Mouse (Mus musculus): ENCODE measurements around the gene Syne3.

Gene Syne3

DNA sequence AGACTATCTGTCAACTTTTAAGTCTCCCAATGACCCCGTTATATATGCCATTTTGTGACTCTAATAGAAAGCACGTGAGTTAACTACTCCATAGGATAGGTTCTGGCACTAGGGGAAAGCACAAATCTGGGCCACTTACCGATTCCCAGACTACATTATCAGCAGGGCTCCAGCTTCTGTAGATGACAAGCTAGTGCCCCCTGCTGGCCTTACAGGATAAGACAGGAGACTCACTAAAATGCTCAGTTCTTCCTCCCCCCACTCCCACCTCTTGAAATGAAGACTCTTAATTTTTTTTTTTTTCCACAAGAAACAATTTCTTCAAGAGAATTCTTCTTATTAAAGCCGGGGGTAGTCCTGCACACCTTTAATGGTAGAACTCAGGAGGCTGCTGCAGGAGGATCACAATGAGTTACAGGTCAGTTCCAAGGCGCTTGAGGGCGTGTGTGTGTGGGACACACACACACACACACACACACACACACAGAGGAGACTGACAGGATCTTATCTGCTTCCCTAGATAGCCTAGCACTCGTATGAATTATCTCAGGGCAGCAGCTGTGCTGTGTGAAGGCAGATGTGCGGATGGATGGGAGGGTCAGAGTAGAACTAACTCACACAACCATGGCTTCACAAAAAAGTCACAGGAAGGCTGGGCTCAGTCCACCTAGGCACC is 15.8 kb upstream of the Syne3 start:
- DNase-seq, result peak; percentile 88

DNA sequence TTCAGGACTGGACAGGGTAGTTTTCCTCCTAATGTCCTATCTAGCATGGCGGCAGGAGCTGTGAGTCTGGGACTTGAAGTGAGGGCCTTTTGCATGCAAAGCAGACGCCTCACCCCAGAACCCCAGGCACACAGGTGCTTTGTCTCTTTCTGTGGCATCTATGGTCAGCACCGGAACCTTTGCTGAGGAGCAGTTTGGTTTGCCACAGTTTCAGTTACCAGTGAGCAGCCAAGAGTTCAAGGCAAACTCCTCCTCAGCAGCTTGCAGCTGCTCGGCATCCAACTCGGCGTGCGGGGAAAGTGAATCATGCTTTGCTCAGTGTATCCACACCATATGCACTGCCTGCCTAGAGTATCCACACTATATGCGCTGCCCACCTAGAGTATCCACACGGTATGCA is 13.2 kb upstream of the Syne3 start:
- peak; percentile 49 for DNase-seq

DNA sequence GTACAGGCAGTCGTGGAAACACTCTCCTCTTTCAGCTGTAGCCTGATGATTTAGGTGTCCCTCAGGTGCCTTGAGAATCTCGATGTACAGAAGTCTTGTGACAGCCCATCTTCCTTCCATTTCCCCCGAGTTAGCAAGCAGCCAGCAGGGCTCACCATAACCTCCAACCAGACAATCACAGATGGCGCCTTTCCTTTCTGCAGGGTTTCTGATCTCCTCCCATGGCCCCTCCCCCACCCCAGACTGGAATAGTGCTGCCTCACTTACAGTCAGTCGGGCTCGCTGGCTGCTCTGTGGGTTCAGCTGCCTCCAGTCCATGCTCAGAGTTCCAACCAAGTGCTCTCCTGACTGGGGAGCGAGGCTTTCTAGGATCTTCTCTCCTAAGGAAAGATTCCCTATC is 12.5 kb upstream of the Syne3 start:
- DNase-seq, result peak; percentile 83

DNA sequence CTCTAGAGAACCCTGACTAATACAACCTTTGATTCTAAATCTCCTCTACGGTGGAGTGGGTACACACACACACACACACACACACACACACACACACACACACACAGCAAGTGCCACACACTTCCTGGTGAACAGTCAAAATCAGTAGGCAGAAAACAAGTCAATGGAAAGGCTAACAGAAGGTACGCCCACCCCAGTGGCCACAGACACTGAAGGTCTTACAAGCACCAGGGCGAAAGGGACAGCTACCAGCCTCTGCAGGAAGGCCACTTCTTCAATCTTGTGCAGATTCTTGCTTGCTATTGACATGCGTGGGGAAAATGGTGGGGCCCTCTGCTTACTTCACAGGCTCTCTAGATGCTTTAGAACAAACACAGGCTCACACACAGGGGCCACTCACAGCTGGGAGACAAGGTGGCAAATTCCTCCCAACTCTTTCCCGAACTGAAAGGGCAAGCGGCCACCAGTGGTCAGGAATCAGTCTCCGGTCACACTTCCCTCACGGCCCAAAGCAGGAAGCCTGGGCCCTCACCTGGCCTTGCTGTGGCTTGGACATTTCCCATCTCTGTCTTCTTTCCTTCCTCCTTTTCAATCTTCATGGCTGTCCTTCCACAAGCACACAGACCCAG is 11.9 kb upstream of the Syne3 start:
- peak; percentile 45 for DNase-seq

DNA sequence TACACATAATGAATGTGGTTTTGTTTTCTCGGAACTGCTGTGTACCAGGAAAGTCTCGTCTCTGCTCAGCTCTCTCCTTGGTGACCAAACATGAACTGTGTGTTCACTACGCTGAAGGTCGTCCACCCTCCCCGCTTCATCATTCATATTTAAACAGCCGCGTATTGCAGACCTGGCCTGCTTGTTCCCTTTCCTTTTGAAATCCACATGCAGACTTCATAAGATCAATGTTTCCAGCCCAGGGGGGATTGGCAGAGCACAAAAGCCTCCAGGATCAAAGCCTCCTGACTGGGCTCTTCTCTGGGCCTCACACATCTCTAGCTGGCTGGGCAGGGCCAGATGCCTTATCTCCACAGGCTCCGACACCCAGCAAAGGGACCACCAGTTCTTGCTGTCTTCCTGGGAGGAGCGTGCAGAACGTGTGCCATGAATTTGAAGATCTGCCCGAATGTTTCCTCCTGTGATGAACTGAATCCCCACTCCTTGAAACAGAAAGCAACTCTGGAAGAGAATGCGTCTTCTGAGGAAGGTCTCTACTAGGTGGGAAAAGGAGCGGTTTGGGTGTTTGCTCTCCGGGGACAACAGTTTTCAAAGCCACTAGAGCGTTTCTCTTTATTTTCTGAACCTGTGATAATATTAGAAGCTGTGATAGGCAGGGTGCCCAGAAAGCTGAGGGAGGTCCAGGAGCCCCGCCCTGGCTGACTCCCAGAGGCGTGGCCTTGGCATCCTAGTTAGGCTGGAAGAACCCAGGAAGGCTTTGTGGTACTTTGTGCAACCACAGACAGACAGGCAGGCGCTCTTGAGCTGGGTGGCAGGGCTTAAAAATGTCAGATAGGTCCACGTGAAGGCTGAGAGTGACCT is 10.0 kb upstream of the Syne3 start:
- DNase-seq, result peak; percentile 41

DNA sequence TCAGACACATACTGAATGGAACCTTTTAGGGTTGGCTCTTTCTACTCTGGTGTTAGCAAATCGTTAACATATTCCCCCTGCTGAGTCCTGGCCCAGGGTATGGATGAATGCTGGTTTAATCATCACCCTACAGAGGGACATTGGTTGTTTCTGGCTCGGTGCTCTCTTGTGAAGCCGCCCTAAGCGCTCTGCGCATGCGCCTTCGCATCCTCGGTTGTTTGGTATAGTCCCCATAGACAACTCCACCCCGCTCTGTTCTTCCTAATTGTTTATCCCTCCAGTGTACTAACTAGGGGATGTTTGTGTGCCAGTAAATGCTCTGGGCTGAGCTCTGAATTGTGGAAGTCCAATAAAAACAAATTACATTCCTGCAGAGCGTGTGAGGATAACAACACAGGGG is 7.0 kb upstream of the Syne3 start:
- no peak for DNase-seq

DNA sequence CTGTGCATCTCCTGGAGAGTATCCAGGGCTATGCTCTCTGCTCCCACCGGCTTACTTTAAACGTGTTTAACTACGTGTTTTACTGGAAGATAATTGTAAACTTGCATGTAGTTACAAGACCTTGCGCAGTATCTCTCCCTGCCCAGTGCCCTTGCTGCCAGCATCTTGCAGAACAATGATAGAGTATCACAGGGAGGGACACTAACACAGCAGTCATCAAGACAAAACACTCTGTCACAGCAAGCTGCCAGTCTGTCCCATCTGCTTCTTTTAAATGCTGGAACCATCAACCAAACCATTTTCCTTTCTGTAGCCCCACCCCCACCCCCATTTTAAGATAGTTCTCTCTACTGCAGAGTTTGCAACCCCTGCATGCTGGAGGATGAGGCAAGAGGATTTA is 6.6 kb upstream of the Syne3 start:
- DNase-seq, result no peak

DNA sequence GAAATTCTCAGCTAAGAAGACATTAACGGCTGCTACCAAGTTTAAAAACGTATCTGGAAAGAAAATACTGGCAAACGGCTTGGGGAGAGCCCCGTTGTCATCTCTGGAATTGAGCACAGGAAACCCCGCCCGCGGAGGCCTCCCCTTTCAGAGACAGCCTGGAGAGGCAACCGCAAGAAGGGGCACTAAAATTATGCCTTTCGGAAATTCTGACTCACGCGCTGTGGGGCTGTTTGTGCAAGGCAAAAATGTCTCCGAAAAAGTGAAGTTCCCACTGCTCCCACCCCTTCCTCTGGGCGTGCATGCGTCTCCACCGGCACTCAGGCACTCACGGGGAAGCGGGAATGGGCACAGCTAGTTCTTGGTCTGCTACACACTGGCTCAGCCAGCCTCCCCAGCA is 3.5 kb upstream of the Syne3 start:
- peak; percentile 87 for DNase-seq

DNA sequence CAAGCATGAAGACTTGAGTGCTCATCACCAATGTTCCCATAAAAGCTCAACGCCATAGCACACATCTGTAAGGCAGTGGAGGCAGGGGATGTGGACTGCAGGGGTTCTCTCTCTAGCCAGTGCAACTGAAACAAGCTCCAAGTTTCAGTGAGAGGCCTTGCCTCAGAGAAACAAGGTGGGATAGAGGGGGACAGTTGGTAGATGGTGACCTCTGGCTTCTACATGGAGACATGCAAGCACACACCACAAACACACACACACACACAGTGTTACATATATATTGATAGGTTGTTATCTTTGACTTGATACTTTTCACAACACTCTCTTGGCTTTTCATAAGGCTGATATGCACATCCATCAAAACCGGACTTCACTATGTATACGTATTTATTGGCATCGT is 2.7 kb upstream of the Syne3 start:
- no peak for DNase-seq

DNA sequence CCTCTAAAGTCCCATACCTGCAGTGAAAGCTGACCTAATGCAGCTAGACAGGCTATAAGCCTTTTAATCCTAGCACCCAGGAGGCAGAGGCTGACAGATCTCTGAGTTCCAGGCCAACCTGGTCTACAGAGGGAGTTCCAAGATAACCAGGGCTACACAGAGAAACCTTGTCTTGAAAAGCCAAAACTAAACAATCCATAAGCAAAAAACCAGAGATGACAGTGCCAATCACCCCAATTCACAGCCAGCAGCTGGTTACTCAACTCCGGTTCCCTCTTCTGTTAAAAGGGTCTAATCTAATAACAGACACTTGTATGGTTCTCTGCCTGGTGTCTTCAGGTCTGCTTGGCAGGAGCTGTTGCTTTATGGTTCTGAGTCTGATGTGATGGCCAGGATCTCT is 2.0 kb upstream of the Syne3 start:
- no peak for DNase-seq

DNA sequence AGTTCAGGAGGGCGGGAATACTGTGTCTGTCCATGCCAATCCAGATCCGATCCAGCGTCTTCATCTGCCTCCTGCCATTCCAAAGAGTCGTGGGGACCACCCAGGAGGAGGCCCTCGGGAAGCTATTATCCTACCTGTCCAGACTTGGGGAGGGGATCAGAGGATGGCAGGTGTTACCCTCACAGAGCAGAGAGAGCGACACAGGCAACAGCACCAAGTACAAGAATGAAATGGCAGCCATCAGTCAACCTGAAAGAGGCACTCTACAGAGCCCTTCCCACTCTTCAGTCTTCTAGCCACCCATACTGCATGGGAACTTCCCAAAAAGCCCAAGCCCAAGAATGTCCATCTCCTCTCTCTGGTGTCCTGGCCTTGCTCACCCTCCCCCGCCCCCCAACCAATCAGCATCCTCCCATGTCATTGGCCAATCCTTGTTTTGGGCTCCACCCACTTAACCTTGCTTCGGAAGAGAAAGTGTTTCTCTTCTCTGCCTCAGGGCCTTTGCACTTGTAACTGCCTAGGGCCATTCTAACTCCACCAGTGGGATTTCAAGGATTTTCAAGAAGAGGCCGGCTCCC is 693 bp upstream of the Syne3 start:
- no peak for DNase-seq

DNA sequence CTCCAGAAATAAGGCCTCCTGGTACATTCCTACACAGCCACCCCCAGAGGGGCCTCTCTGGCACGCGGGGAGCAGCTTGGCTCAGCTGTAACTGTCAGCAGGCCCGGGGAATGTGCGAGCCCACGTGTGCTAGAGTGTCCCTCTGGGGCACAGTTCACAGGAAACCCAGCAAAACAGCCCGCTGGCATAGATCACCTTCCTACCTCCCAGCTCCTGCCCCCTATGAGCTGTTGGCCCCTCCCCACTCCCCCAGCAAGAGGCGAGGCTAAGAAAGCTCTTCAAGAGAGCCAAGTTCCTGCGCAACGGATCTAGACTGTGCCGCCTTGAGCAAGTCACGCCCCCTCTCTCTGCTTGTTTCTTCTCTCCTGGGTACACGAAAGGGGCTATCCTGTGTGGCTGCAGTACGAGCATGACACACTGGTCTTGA is 844 bp downstream of the Syne3 start:
- DNase-seq, result peak; percentile 84

DNA sequence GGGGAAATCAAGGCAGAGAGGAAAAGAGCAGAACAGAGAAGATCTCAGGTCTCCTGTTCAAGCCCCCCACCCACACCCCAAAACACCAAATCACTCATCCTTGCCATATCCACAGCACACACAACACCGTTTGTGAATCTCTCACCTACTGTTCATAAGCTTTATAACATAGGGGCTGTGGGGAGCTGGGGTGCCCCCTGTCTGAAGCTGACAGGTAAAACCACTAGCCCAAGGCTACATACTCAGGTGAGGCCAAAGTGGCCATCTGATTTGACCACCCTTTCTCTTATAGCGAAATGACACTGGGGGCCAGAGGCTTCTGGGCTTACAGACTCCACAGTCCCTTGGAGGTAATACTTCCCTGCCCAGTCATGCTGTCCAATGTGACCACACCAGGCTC is 1.5 kb downstream of the Syne3 start:
- peak; percentile 58 for DNase-seq

DNA sequence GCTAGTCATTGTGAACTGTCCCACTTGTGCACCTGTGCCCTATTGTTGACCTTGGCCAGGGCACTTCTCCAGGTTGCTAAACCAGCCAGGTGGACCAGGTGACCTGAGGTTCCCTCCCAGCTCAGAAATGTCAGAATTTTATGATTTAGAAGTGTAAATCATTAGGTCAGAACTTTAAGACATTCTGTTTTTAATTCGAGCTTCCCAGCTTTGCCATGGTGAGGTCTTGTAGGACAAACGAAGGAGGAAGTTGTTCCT is 4.0 kb downstream of the Syne3 start:
- no peak for DNase-seq

DNA sequence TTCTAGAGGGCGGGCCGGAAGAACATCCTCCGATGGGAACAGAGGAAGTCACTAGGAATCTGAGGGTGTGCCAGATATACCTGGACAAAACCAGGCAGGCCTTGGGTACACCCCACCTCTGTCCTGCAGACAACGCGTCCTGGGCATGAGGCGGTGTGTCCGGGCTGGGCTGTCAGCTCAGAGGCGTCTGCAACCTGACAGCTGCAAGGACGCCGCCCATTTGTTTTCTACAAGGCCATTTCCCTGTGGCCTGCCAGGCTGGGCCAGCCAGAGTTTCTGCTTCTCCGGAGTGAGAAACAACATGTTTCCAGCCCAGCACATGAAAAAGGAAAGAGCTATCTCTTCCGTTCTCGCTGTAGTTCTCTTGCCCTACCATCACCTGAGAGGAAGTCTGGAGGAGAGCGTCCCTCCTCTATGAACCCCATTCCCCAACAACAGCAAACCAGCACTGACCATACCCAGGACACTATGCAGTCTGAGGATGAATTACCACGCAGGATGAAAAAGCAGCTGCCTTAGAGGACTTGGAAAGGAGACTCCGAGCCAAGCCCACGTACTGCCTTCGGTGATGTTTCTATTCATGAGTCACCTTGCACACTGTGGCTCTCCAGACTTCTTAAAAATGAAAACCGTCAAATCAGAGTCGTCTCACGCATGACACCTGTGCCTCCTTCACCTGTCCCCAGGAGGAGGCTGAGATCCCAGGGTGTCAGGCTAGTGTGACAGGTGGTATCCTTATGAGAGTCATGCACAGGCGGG is 4.5 kb downstream of the Syne3 start:
- DNase-seq, result no peak

DNA sequence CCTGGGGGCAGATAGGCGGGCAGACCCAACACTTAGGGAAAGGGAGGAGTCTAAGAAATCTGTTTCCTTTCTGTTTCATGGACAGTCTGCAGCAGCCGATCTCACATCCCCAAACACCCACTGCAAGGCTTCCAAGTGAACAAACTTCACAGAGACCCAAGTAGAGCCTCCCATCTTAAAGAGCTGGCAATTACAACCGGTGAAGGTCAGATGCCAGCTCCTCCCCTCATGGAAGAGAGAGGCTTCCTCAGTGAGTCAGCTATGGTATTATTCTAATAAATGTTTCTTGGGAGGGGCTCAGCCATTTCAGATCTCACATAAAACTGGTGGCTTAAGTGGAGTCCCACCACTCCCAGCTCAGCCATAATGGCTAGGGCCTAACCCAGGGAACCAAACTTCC is 5.9 kb downstream of the Syne3 start:
- no peak for DNase-seq

DNA sequence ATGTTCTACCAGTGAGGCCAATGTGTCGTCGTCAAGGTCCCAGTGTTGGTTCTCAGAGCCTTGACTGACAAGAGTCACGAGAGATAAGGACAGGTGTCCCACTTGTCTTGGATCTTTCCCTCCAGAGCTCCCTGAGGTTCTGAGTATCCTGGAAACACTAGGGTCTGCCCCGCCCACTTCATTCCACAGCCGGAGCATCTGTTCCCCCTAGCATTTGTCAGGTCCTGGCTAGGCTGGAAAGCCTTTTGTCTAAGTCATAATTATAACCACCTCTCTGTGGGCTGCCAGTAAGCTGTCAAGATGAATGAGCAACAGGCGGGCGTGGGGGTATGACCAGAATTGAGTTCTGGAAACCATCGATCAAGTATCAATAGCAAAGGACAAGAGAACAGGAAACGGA is 6.5 kb downstream of the Syne3 start:
- DNase-seq, result no peak

DNA sequence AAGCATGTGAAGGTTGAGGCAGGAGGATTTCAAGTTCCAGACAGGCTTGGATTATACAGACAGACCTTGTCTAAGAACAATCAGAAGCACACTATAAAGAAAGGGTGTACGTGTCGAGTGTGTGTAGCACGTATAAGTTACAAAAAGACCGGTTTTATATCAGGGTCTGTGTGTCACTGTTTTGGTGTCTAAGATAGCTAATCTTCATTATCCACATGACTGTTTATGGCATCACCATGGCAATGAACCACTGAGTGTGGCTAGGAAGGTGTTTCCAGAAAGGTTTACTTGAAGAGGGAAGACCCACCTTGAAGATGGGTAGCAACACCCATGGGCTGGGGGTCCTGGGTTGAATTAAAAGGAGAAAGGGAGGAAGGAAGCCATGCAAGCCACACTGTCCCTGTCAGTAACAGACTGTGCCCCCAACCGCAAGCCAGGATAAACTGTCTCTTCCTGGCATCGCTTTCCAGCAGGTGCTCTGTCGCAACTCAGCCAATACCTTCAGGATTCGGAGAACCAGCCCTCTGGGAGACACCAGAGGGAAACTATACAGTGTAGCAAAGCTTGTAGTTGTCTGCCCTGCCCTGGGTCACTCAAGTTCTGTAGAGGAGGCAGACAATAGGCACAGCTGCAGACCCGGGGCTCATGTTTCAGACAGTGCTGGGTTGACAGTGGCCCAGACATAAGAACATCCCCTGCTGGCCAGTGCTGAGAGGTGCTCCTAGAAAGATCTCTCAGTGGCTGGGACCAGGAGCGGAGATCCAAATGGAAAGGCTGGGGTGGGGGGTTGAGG is 7.1 kb downstream of the Syne3 start:
- DNase-seq, result peak; percentile 59

DNA sequence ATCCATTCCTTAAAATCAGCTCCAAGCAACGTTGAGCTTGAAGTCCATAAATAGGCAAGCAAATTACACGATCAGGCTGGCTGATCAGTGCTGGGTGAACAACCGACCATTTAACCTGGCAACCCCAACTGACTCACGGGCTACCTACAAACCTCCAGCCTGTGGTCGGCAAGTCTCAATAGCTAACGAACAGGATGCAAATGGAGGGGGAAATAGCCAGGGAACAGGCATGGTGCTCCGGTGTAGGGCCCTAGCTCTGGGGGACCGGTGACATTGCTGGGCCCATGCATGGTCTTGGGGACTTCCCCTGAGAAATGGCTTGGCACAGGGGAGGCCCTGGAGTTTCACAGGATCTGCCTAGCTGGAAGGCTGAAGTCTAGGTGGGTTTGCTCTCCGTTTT is 8.3 kb downstream of the Syne3 start:
- DNase-seq, result no peak

DNA sequence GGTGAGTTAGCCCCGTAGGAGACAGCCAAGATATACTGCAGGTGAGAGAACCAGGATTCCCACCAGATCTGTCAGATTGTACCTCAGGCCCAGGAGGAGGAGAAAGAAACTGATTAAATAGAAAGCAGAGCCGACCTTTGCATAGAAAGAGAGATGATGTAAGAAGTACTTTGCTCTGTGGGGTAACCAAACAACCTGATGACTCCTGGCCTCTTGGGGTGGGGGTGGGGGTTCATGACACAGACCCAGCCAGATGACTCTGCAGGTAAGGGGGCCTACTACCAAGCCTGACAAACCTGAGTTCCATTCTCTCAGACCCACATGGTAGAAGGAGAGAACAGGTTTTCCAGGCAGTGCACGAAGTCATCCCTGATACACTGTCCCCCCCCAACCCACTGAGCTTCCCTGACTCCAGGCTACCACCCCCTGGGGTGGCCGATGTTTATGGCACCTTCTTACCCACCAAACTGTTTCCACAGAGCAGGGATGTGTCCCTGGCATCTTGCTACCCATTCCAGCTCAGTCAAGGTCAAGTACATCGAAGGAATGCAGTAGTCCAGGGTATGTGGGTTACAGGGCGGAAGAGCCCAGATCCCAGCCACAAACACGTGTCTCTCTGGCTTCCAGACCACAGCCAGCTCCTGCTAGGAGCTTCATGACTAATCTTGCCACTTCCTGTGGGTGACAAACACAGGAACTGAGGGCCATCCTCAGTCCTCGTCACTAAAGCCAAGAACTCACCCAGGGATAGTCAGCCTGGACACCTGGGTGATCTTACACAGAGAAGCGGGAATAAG is 8.9 kb downstream of the Syne3 start:
- no peak for DNase-seq

DNA sequence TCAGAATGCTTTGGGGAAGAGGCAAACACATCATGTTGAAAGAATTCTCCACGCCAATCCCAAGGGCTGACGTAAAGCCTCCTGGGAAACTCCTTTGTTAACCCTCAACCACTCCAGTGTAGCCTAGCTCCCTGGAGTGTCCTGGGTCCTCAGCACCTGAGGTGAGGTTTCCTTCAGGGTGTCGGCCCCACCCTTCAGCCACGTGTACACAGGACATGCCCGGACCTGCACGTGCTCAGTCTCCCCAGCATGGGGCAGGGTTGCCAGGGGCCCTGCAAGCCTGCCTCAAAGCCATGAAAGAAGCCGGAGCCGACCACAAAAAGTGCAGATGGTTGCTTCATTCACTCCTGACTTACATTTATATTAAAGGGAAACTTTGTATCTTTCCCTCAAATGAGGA is 10.4 kb downstream of the Syne3 start:
- peak; percentile 65 for DNase-seq

DNA sequence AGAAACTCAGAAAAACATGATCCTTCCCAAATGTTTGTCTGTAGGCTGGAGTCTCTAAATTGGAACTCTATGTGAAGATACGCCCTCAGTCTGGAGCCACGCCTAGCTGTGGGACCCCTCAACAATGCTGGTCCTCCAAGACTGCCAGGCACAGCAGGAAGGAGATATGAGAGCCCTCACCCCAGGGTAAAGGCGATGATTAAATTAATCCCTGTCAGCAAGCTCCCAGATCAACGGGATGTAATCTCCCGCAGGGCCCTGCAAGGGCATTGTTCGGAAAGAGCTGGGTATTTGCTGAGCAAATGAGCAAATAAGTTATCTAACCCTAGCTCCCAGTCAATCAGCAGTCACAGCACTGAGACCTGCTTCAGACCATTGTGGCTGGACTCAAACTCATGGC is 11.1 kb downstream of the Syne3 start:
- DNase-seq, result no peak
